Mouse (Mus musculus) gastrocnemius, postnatal 4 days (tissue): ENCODE measurements around the gene Arsk. TPM values are rescaled to one million over a fixed set of nuclear protein-coding genes. Genes with fewer than 3 reads are reported as not detected.

Experiments used
- DNase-seq, 2 experiments: peaks; one replicate each; pipeline ENCODE4 v3.0.0; 2021 to 2022; ENCODE audit warnings: low spot score in 2 of 2, mixed read lengths in 2 of 2
- total RNA-seq, 2 experiments: library from RNA; stranded (reverse); gene quantifications; 2 replicates each; pipeline ENCODE4 v1.2.3; 2021

Arsk gene
- total RNA-seq, 2 experiments from 2014 or later: 5.4 to 6.9 TPM

DNA sequence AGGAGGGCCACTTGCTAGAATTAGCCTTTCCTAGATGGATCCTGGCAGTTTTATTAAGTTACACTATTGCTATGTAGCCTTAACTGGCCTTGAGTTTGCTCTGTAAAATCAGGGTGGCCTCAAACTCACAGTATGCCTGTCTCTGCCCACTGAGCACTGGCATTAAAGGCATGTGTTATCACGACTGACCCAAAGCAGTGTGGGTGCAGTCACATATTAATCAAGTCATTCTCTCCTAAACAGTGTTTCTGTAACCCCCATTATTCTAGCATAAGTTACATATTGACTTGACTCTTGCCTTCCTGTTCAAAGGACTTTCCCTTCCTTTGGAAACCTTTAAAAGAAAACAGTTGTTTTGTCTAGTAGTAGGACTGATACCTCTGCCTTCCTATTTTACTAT, 56.0 kb downstream of the Arsk start:
- no peak for DNase-seq

DNA sequence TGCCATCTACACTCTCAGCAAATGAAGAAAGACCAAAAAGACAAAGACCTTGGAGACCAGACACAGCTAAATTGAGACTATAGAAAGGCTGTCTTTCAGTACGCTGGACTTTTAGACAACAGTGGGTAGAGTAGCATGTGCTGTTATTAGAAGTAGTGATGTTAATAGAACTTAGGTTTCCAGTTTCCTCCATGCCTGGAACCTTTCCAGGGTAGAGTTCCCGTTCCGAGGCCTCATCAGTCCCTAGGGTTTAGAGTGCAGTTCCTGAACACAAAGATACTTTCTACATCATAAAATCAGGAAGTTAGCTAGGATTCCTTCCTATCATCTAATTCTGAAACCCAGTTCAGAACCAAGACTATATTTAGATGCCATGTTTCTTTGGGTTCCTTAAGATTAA, 73.9 kb downstream of the Arsk start:
- no peak for DNase-seq

DNA sequence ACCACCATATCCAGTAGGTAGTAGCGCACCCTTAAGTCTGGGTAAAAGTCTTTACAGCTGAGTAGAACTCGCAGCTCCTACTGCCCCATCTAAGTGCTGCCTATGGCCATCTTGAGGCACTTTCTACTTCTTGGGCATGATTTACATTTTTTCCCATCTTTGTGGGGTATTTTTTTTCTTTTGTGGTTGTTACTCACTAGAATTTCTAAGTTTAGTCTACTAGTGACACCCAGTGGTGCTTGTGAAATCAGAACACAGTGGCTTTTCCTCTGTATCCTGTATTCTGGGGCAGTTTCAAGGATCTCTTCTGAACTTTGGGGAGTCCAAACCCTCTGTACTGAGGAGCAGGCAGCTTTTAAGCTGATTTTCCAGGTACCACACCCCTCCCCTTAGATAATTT, 76.7 kb downstream of the Arsk start:
- DNase-seq: no peak

DNA sequence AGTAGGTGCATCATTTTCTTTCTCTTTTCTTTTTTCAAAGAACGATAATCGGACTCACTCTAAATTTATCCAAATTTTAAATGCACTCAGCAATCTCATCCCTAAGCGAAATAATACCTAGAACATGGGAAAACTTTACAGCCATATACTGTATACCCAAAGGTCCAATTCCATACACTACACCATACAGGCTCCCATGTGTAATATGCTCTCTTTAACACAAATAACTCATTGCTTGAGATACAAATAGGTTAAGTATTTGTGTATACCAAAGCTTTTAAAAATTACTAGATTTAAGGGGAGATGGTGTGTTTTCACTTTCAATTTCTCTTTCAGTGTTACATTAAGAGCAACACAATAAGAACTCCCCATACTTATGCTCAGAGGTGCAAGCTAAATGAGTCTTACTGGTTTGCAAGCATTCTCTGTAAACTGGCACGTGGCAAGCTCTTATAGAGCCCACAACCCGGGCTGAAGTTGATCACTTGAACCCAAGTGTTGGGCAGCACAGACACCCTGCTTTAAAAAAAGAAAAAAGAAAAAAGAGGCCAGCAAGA, 79.5 kb downstream of the Arsk start:
- no peak for DNase-seq

DNA sequence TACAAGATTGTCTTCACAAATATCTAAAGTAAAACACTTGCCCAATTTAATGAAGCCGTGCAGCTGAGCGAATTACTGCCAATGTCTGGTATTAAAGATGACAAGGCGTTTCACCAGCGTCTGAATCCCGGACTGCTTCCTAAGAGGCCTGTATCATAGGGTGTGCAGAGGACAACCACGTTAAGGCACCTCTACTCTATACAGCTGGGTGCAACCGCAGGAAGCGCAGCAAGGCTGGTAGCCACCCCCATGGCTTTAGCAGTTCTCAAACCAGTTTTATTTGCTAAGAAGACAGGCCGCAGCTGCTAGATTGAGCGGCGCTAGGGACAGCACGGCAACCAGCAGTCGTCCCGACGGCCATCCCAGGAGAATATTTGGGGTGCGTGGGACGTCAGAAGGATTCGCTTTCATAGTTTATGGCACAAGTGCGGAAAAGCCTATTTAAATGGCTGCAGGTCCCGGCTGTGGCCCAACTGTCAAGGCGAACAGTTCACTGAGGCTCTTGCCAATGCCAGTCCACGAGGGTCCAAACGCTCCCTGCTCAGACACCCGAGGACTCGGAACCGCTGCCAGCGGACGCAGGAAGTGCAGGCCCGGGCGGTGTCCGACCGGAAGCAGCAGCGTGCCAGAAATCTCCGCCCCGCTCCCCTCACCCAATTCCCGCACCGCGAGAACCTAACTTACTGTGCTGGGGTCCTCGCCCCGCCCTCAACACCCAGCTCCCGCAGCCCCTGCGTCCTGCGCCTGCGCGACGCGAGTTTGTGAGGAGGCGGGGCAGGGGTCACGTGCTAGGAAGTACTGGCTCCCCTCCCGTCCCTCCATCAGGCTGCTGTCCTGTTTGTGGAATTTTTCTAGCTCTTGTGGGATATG, 80.3 kb downstream of the Arsk start, which contains the start of gene Rfesd:
TSS of gene Rfesd (minus strand) at position 746 of the 870 bp plus-strand sequence.
- DNase-seq: peak; percentile 95 to 97

DNA sequence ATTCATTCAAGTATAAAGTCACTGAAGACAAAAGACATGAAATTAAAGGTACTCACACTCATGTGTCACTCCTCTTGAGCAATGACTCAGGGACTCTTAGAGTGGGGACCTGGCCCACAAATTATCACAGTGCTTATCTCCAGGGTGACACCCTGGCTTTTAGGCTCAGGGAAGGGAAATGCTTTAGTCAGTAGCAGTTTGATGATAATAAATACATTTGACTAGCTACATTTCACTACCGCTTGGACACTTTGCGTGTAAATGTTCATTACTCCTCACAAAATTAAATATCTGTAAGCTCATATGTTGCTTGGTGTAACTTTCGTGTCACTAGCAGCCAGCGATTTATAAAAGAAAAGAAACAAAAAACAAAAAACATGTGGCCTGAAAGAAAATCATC, 81.0 kb downstream of the Arsk start:
- no peak for DNase-seq

DNA sequence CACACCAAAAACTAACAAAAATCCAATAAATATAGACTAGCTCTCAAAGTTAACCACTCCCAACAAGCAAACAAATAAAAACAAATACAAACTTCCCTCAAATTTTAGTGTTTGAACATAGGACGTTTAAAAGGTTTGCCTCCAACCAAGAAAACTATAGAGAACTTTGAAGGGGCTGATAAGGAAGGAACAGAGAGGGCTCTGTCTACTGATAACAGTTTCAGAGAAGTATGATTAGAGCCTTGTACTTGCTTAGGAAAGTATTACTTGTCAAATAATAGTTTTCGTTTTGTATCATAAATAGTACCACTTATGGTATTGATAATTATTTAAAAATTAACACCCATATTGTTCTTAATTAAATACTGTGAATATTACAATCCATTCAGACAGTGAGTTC, 83.9 kb downstream of the Arsk start:
- DNase-seq: no peak

Other genes starting within 250 kb of the Arsk start
- gene Rhobtb3, start 154.7 kb downstream of the Arsk start, total RNA-seq: 10 to 100 TPM; 40.1 to 43.0 TPM
- gene Spata9, start 131.5 kb downstream of the Arsk start, total RNA-seq: under 1 TPM in 1 of 2 experiments, not detected in 1; 0.56 TPM
- 10 to 100 TPM; 10.1 to 13.3 TPM for gene Rfesd, start 79.9 kb downstream of the Arsk start, total RNA-seq
- gene Gpr150, start 41.7 kb downstream of the Arsk start, total RNA-seq: not detected
- 10 to 100 TPM; 17.5 to 19.4 TPM for gene Ttc37, start 74 bp upstream of the Arsk start, total RNA-seq
- gene Fam81b, start 206.4 kb upstream of the Arsk start, total RNA-seq: under 1 TPM; 0.10 to 0.42 TPM